Mouse (Mus musculus): ENCODE results near the gene Hoxa6.

The Hoxa6 gene

GRCm38 (mm10) chr6:52208072-52208867, at the start of gene Hoxa6:
Gene Hoxa6 (minus strand): TSS chr6:52208722.
- DNase-seq, result no peak

- DNase-seq, result peak in 1 of 2 experiments; percentile 51
Observed at GRCm38 (mm10) chr6:52256956-52257355, 48.4 kb upstream of the Hoxa6 start.

- DNase-seq, result no peak
Observed at GRCm38 (mm10) chr6:52253511-52254500, 45.3 kb upstream of the Hoxa6 start.

- no peak for DNase-seq
Observed at GRCm38 (mm10) chr6:52252775-52253376, 44.4 kb upstream of the Hoxa6 start.

DNA sequence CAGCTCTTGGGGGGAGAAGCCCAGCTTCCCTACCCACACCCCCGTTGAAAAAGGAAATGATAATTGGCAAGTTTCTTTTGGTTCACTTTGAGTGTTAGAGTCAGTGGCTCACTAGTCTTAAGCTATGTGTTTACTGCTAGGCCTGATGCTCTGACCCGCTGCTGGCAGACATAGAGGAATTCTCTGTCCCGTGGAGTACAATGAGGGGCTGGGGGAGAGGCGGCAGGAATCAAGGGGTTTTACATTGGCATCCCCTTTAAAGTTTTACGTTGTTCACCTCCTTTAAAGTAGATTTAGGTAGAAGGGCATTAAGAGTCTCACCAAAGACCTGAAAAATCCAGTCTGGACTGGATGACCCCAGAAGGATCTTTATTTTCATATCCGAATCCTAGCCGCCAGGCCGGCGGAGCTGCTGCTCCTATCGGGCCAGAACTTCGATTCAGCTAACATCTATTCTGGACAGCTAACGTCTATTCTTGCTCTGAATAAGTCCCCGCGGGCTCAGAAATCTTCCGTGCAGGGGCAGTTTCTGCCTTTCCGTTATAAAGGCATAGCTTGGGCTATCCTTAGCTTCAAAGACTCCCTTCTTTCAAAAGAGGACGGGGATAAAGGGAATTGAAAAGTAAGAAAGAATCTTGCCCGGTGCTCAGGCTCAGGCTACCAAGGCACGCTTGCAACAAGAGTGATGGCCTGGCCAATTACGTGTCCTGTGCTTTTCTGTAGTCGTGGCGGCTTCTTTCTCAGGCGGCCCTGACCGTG, 43.7 kb upstream of the Hoxa6 start:
- no peak for DNase-seq

- no peak for DNase-seq
Observed at GRCm38 (mm10) chr6:52251177-52251879, 42.8 kb upstream of the Hoxa6 start.

- DNase-seq, result no peak
Observed at GRCm38 (mm10) chr6:52249826-52250225, 41.3 kb upstream of the Hoxa6 start.

- DNase-seq, result no peak
Observed at GRCm38 (mm10) chr6:52249415-52249738, 40.9 kb upstream of the Hoxa6 start.

- DNase-seq, result no peak
Observed at GRCm38 (mm10) chr6:52248638-52249414, 40.3 kb upstream of the Hoxa6 start.

- DNase-seq, result no peak
Observed at GRCm38 (mm10) chr6:52247766-52248637, 39.5 kb upstream of the Hoxa6 start.

- no peak for DNase-seq
Observed at GRCm38 (mm10) chr6:52246916-52247315, 38.4 kb upstream of the Hoxa6 start.

GRCm38 (mm10) chr6:52246403-52246803, 37.9 kb upstream of the Hoxa6 start:
- no peak for DNase-seq

DNA sequence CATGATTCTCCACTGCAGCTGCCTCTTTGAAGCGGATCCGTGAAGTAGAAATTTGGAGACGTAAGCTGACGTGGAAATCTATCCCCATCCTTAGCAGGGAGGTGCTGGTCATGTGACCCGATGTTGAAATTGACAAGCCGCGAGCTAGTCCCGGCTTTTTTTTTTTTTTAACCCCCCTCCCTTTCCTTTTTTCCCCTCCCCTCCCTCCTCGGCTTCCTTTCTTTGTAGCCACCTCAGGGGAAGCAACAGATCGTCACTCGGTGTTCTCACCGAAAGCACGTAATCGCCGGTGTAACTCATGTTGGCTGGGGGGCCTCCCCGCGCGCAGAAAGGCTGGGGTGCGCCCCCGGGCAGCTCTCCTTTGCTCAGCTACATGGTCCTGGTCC, 37.2 kb upstream of the Hoxa6 start, which contains the start of gene Hoxa11:
Gene Hoxa11 (minus strand): TSS at position 54 of the 386 bp plus-strand sequence.
- no peak for DNase-seq

DNA sequence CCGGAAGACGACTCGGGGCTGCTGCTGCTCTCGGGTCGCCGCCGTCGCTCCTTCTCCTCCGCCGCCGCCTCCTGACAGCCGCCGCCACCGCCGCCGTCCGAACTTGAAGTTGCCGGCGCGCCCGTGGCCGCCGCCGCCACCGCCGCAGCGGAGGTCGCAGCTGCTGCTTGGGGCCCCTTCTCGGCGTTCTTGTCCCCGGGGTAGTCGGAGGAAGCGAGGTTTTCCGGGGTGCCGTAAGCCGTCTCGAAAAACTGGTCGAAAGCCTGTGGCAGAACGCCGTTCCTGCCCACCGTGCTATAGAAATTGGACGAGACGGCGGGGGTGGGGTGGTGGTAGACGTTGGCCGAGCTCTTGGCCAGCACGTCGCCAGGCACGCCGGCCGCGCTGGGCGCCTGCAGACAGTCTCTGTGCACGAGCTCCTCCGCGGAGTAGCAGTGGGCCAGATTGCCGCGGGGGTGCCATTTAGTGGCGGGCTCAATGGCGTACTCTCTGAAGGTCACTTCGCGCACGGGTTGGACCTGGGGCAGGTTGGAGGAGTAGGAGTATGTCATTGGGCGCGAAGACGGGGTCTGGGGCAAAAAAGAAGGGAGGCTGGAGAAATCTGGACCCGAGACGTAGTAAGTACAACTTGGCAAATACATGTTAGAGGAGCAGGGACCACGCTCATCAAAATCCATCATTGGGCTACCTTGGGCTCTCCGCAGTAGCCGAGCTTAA, 36.7 kb upstream of the Hoxa6 start:
- DNase-seq, result no peak

GRCm38 (mm10) chr6:52244471-52245039, 36.0 kb upstream of the Hoxa6 start:
- no peak for DNase-seq

GRCm38 (mm10) chr6:52243681-52244121, 35.2 kb upstream of the Hoxa6 start:
- DNase-seq, result no peak

DNA sequence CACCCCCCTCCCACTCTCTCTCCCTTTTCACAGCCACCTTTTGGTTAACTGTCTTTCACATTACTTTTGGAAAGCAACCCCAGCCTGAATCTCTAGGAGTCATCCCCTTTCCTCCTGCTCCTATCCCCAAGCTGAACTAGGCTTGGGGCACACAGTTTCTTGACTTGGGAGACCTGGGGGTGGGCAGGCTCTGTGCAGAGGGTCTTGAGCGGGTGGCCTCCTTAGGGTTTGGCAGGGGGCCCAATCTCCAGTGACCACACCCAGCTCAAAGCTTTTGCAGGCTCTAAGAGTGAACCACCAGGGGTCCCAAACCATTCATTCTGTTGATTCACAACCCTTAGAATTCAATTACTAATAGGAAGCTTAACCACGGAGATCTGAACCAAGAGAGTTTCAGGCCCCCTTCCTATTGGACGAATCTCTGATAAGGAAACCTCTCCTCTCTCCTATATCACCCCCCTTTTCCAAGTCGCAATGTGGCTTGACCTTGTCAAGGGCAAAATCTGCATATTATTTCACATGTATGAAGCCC, 34.3 kb upstream of the Hoxa6 start:
- DNase-seq, result no peak

- no peak for DNase-seq
Observed at GRCm38 (mm10) chr6:52241001-52241621, 32.6 kb upstream of the Hoxa6 start.

Data from thymus, adult 18-20 months (tissue).